In genomic region chr12:17575156-17575910, GRCm38 (mm10) we compare ENCODE assay signal across 12 mouse cellular contexts. TPM values are rescaled to one million over a fixed set of nuclear protein-coding genes. Genes with fewer than 3 reads are reported as not detected.
A peak's percentile ranks its signal among the peaks of the same experiment; 100 is the strongest.
DNase-seq lines count a peak whose midpoint lies in the region; ATAC-seq lines count a peak whose summit lies in the region.
"Had no signal": no experiment of that assay in that cellular context is flagged by ENCODE, and none has a peak within 500 bp of the region (broad histone marks: within the 10 kb centered on the region; RNA-seq: fewer than 3 reads in every experiment).

No protein-coding gene starts in this region.

- no peaks in the 10 kb centered on the region for H3K9me3 ChIP-seq in kidney, embryonic 16.5 days (ENCODE audit: low read length)
- no peaks in the 10 kb centered on the region for H3K9me3 ChIP-seq in embryonic facial prominence, embryonic 15.5 days (replicated peaks)
- H3K9me3 ChIP-seq: heart, embryonic 12.5 days; limb, embryonic 12.5 days; liver, embryonic 15.5 days had no signal

- 49% methylated on average over 5 of the region's 5 CpGs for WGBS in kidney, embryonic 16.5 days
- WGBS in embryonic facial prominence, embryonic 15.5 days, result 49% methylated on average over 5 of the region's 5 CpGs

- peak; percentile 56 for ATAC-seq in cerebellum, adult (ENCODE audit: insufficient number of reproducible peaks, low FRiP score, low TSS enrichment)
- 0 out of 2 replicates have a peak, but pooled peaks have one; percentile 40 for ATAC-seq in kidney, embryonic 16.5 days (ENCODE audit: low FRiP score, low TSS enrichment)
- peak; percentile 69; the same call in 1 of the 2 replicates for ATAC-seq in embryonic facial prominence, embryonic 15.5 days (ENCODE audit: insufficient number of reproducible peaks, low FRiP score, low TSS enrichment, low read depth)

- no peaks in the 10 kb centered on the region for H3K27me3 ChIP-seq in kidney, embryonic 16.5 days (ENCODE audit: insufficient read depth, low read length)
- no peaks in the 10 kb centered on the region for H3K27me3 ChIP-seq in embryonic facial prominence, embryonic 15.5 days
- H3K27me3 ChIP-seq: limb, embryonic 12.5 days had no signal

- H3K4me2 ChIP-seq in kidney, embryonic 16.5 days (replicated peaks; ENCODE audit: low read depth, low read length), result no peak overlapping the region
- no peak overlapping the region for H3K4me2 ChIP-seq in embryonic facial prominence, embryonic 15.5 days (replicated peaks)
- H3K4me2 ChIP-seq: limb, embryonic 12.5 days; liver, embryonic 15.5 days had no signal

- no peak overlapping the region for H3K9ac ChIP-seq in kidney, embryonic 16.5 days (replicated peaks; ENCODE audit: low read length)
- H3K9ac ChIP-seq in embryonic facial prominence, embryonic 15.5 days, result no peak overlapping the region
- H3K9ac ChIP-seq: heart, embryonic 12.5 days; limb, embryonic 12.5 days; liver, embryonic 15.5 days had no signal

- no peaks in the 10 kb centered on the region for H3K36me3 ChIP-seq in kidney, embryonic 16.5 days (ENCODE audit: insufficient read depth, low read length)
- no peaks in the 10 kb centered on the region for H3K36me3 ChIP-seq in embryonic facial prominence, embryonic 15.5 days
- H3K36me3 ChIP-seq: heart, embryonic 12.5 days; limb, embryonic 12.5 days; liver, embryonic 15.5 days had no signal

- DNase-seq in cerebellum, postnatal 4 days (ENCODE audit: low spot score in 2 of 2), result no peak
- DNase-seq in kidney, adult 9 months, result no peak
- peak; percentile 63 to 74 for DNase-seq in cerebellum, adult 18-20 months
- no peak for DNase-seq in urinary bladder, postnatal 14 days (ENCODE audit: low spot score)
- no peak for DNase-seq in layer of hippocampus, postnatal 25 days (ENCODE audit: extremely low spot score in 1 of 2, low spot score in 1 of 2)

- no peak overlapping the region for H3K4me3 ChIP-seq in kidney, embryonic 16.5 days (ENCODE audit: low read length)
- H3K4me3 ChIP-seq in embryonic facial prominence, embryonic 15.5 days (replicated peaks), result no peak overlapping the region
- H3K4me3 ChIP-seq: heart, embryonic 12.5 days; limb, embryonic 12.5 days; liver, embryonic 15.5 days; myocyte had no signal

- H3K27ac ChIP-seq in kidney, embryonic 16.5 days (ENCODE audit: low read length), result peak overlapping the region; percentile 8; the same call in 1 of the 2 replicates
- no peak overlapping the region for H3K27ac ChIP-seq in embryonic facial prominence, embryonic 15.5 days (replicated peaks)
- H3K27ac ChIP-seq: limb, embryonic 12.5 days; liver, embryonic 15.5 days had no signal

- H3K4me1 ChIP-seq in kidney, embryonic 16.5 days (ENCODE audit: insufficient read depth, low read length), result peaks cover 22% of the 10 kb centered on the region
- peaks cover 9% of the 10 kb centered on the region for H3K4me1 ChIP-seq in embryonic facial prominence, embryonic 15.5 days

RNA-seq across cellular contexts. Expression of gene Odc1, which starts 30.7 kb away (rescaled TPM):
- polyA plus RNA-seq in kidney, embryonic 16.5 days (2015; fragmentation: Nextera tagmentation; extraction: Ambion mirVana), result 217 and 223 TPM in 2 replicates
- 166 and 170 TPM in 2 replicates for polyA plus RNA-seq in embryonic facial prominence, embryonic 15.5 days (2015; fragmentation: Nextera tagmentation; extraction: Ambion mirVana)
- 10 to 100 TPM; 71.6 to 84.0 TPM for total RNA-seq in layer of hippocampus, postnatal 25 days (2021)

Comparison
In these comparisons a context has a peak if more than half of its experiments do, and no peak if none do; other contexts are left out.
1. DNase-seq: peak in cerebellum, adult 18-20 months (2 of 2); none in cerebellum, postnatal 4 days (0 of 2), kidney, adult 9 months (single experiment), urinary bladder, postnatal 14 days (single experiment) and layer of hippocampus, postnatal 25 days (0 of 2).
2. Peak in every context shown above with its lines, with median percentiles within 50 percentile points of each other: ATAC-seq.